Mouse (Mus musculus) heart, embryonic 15.5 days (tissue): ENCODE data around the gene Il11. TPM values are rescaled to one million over a fixed set of nuclear protein-coding genes. Genes with fewer than 3 reads are reported as not detected.
"Not testable (repeated sequence)": the region's sequence is repeated elsewhere in the genome, so short reads cannot be mapped to it uniquely, and the experiment has no call there.

Experiments
- ATAC-seq: fragments of 200-750 bp; cut with Nextera tagmentation; replicated peaks from 2 replicates; pipeline ENCODE4 v1.8.0; 2017; ENCODE audit warnings: low read depth, moderate TSS enrichment; ENCODE audit not compliant: insufficient number of reproducible peaks, insufficient read depth, low FRiP score
- H3K27ac ChIP-seq: fragments of 300-500 bp; sonication (generic); 2 replicates; pipeline ENCODE4 v1.5.1; 2015; ENCODE audit warnings: mild to moderate bottlenecking, inconsistent platforms
- H3K27me3 ChIP-seq: fragments of 300-500 bp; sonication (generic); 2 replicates; pipeline ENCODE4 v1.6.1; 2015; ENCODE audit warnings: inconsistent platforms
- H3K36me3 ChIP-seq: fragments of 300-500 bp; sonication (generic); 2 replicates; pipeline ENCODE4 v1.6.1; 2015; ENCODE audit warnings: mild to moderate bottlenecking, inconsistent platforms
- H3K4me1 ChIP-seq: fragments of 300-500 bp; sonication (generic); replicated peaks from 2 replicates; pipeline ENCODE4 v1.6.1; 2015; ENCODE audit warnings: inconsistent platforms
- H3K4me2 ChIP-seq: fragments of 300-500 bp; sonication (generic); 2 replicates; pipeline ENCODE4 v1.6.1; 2015; ENCODE audit warnings: inconsistent platforms, mild to moderate bottlenecking, moderate library complexity
- H3K4me3 ChIP-seq: fragments of 300-500 bp; sonication (generic); 2 replicates; pipeline ENCODE4 v1.5.1; 2015; ENCODE audit warnings: mild to moderate bottlenecking, inconsistent platforms
- H3K9ac ChIP-seq: fragments of 300-500 bp; sonication (generic); 2 replicates; pipeline ENCODE4 v1.6.1; 2015; ENCODE audit warnings: mild to moderate bottlenecking, inconsistent platforms
- H3K9me3 ChIP-seq: fragments of 300-500 bp; sonication (generic); replicated peaks from 2 replicates; pipeline ENCODE4 v1.6.1; 2016; ENCODE audit warnings: inconsistent platforms
- WGBS: fragments of 180-500 bp; shearing (Covaris S2); methylation state at CpG from one replicate; pipeline ENCODE4 v1.1.7; 2015; ENCODE audit warnings: mixed read lengths; 5-methylcytosine and 5-hydroxymethylcytosine counted together
- polyA plus RNA-seq: library from polyadenylated mRNA; unstranded; fragments of >200 nt; fragmentation: Nextera tagmentation; extraction: Ambion mirVana; gene quantifications from 2 replicates; pipeline ENCODE4 v1.2.1, GENCODE M21; 2015

Gene Il11
- polyA plus RNA-seq, 1 experiment from 2014 or later = not detected

- Histone ChIP-seq H3K27me3 (no peaks in the 10 kb centered on the region), H3K4me3 (no peak overlapping the region), H3K4me2 (no peak overlapping the region), H3K36me3 (peaks cover 51% of the 10 kb centered on the region), H3K9ac (no peak overlapping the region), H3K4me1 (peaks cover 23% of the 10 kb centered on the region), H3K27ac (no peak overlapping the region), H3K9me3 (no peaks in the 10 kb centered on the region)
- ATAC-seq = no peak
- 87% methylated on average over 7 of the region's 7 CpGs for WGBS
Observed at GRCm38 (mm10) chr7:4806716-4807115, 24.1 kb upstream of the Il11 start.

GRCm38 (mm10) chr7:4802247-4802646 lies 19.6 kb upstream of the Il11 start:
- no peak for ATAC-seq
- no peaks in the 10 kb centered on the region for H3K27me3 ChIP-seq
- no peaks in the 10 kb centered on the region for H3K4me1 ChIP-seq
- H3K36me3 ChIP-seq = peaks cover 31% of the 10 kb centered on the region
- no peaks in the 10 kb centered on the region for H3K9me3 ChIP-seq
- H3K9ac ChIP-seq = no peak overlapping the region
- H3K4me2 ChIP-seq = no peak overlapping the region
- H3K27ac ChIP-seq = no peak overlapping the region
- H3K4me3 ChIP-seq = no peak overlapping the region

GRCm38 (mm10) chr7:4795767-4796433 lies 13.2 kb upstream of the Il11 start:
- no peak for ATAC-seq

GRCm38 (mm10) chr7:4794631-4795168 lies 12.0 kb upstream of the Il11 start:
- Histone ChIP-seq H3K36me3 (peaks cover 40% of the 10 kb centered on the region), H3K4me2 (no peak overlapping the region), H3K4me1 (peaks cover 10% of the 10 kb centered on the region), H3K27ac (no peak overlapping the region), H3K27me3 (no peaks in the 10 kb centered on the region), H3K9me3 (no peaks in the 10 kb centered on the region), H3K4me3 (peak overlapping the region; percentile 95; the same call in 1 of the 2 replicates), H3K9ac (no peak overlapping the region)
- no peak for ATAC-seq
- 75% methylated on average over 3 of the region's 3 CpGs for WGBS

More at GRCm38 (mm10) chr7:4795767-4796433, 13.2 kb upstream of the Il11 start:
- Histone ChIP-seq H3K4me1 (peaks cover 10% of the 10 kb centered on the region), H3K27me3 (no peaks in the 10 kb centered on the region), H3K9ac (no peak overlapping the region), H3K9me3 (no peaks in the 10 kb centered on the region), H3K4me2 (no peak overlapping the region), H3K36me3 (peaks cover 40% of the 10 kb centered on the region), H3K4me3 (no peak overlapping the region), H3K27ac (no peak overlapping the region)
- WGBS = 68% methylated on average over 7 of the region's 7 CpGs

- 32% methylated on average over 4 of the region's 4 CpGs for WGBS
- peaks cover 40% of the 10 kb centered on the region for H3K36me3 ChIP-seq
- H3K27me3 ChIP-seq = no peaks in the 10 kb centered on the region
- ATAC-seq = no peak
- H3K9me3 ChIP-seq = no peaks in the 10 kb centered on the region
- peak overlapping the region; percentile 95 for H3K4me3 ChIP-seq
- H3K9ac ChIP-seq = peak overlapping the region; percentile 95
- peaks cover 19% of the 10 kb centered on the region for H3K4me1 ChIP-seq
- peak overlapping the region; percentile 97; the same call in 1 of the 2 replicates for H3K27ac ChIP-seq
- peak overlapping the region; percentile 72 for H3K4me2 ChIP-seq
Observed at GRCm38 (mm10) chr7:4793674-4794073, 11.0 kb upstream of the Il11 start.

- H3K27ac ChIP-seq = peak overlapping the region; percentile 97
- not testable (repeated sequence) for H3K9me3 ChIP-seq, ATAC-seq, H3K27me3 ChIP-seq
- peaks cover 40% of the 10 kb centered on the region for H3K36me3 ChIP-seq
- peak overlapping the region; percentile 95 for H3K4me3 ChIP-seq
- peak overlapping the region; percentile 95 for H3K9ac ChIP-seq
- H3K4me2 ChIP-seq = peak overlapping the region; percentile 72
- H3K4me1 ChIP-seq = peaks cover 23% of the 10 kb centered on the region
- under 1% methylated on average over 31 of the region's 31 CpGs for WGBS
Observed at GRCm38 (mm10) chr7:4793248-4793647, 10.6 kb upstream of the Il11 start.

GRCm38 (mm10) chr7:4792278-4793212 lies 9.9 kb upstream of the Il11 start, which contains the start of gene Rpl28:
TSS of gene Rpl28 (plus strand) at chr7:4792874.
- H3K27ac ChIP-seq = peak within 1 kb of the TSS; percentile 97
- peak within 1 kb of the TSS; percentile 75 for H3K4me2 ChIP-seq
- no peaks in the 10 kb centered on the region for H3K9me3 ChIP-seq
- no peaks in the 10 kb centered on the region for H3K27me3 ChIP-seq
- peak within 1 kb of the TSS; percentile 95 for H3K9ac ChIP-seq
- peaks cover 36% of the 10 kb centered on the region for H3K36me3 ChIP-seq
- WGBS = 1% methylated on average over 54 of the region's 54 CpGs
- peak within 1 kb of the TSS; percentile 95 for H3K4me3 ChIP-seq
- peak; percentile 89 for ATAC-seq
- peaks cover 24% of the 10 kb centered on the region for H3K4me1 ChIP-seq

- H3K27me3 ChIP-seq = no peaks in the 10 kb centered on the region
- peak within 1 kb of the TSS; percentile 78 for H3K9ac ChIP-seq
- H3K4me3 ChIP-seq = peak within 1 kb of the TSS; percentile 63
- no peaks in the 10 kb centered on the region for H3K9me3 ChIP-seq
- H3K27ac ChIP-seq = peak within 1 kb of the TSS; percentile 57
- WGBS = 8% methylated on average over 40 of the region's 40 CpGs
- ATAC-seq = no peak
- peaks cover 6% of the 10 kb centered on the region for H3K36me3 ChIP-seq
- H3K4me1 ChIP-seq = peaks cover 22% of the 10 kb centered on the region
- H3K4me2 ChIP-seq = peak within 1 kb of the TSS; percentile 94
Observed at GRCm38 (mm10) chr7:4789436-4789935, 6.8 kb upstream of the Il11 start, which contains the start of gene Tmem238. TSS of gene Tmem238 (minus strand) at chr7:4789656.

GRCm38 (mm10) chr7:4788499-4789435 lies 6.1 kb upstream of the Il11 start:
- ATAC-seq = peak; percentile 47
- Histone ChIP-seq H3K9me3 (no peaks in the 10 kb centered on the region), H3K4me1 (peaks cover 16% of the 10 kb centered on the region), H3K9ac (peak overlapping the region; percentile 78), H3K4me3 (peak overlapping the region; percentile 63), H3K36me3 (no peaks in the 10 kb centered on the region), H3K27me3 (peaks cover 4% of the 10 kb centered on the region; the same call in 1 of the 2 replicates), H3K27ac (peak overlapping the region; percentile 57), H3K4me2 (peak overlapping the region; percentile 94)
- WGBS = 1% methylated on average over 64 of the region's 64 CpGs

- 71% methylated on average over 14 of the region's 14 CpGs for WGBS
- no peak for ATAC-seq
- Histone ChIP-seq H3K4me3 (no peak overlapping the region), H3K9me3 (no peaks in the 10 kb centered on the region), H3K36me3 (no peaks in the 10 kb centered on the region), H3K4me1 (peaks cover 6% of the 10 kb centered on the region), H3K4me2 (no peak overlapping the region), H3K9ac (no peak overlapping the region), H3K27me3 (peaks cover 37% of the 10 kb centered on the region), H3K27ac (no peak overlapping the region)
Observed at GRCm38 (mm10) chr7:4783667-4784268, 1.1 kb upstream of the Il11 start.
